Mouse (Mus musculus) C2C12 (cell line): Measurements from ENCODE around the gene AC134908.4. TPM values are rescaled to one million over a fixed set of nuclear protein-coding genes. Genes with fewer than 3 reads are reported as not detected.
A peak's percentile ranks its signal among the peaks of the same experiment; 100 is the strongest.

Experiments used
- H3K27me3 ChIP-seq: one replicate; pipeline ENCODE4 v1.6.1; 2011; ENCODE audit not compliant: control insufficient read depth, insufficient read depth, insufficient read length
- H3K36me3 ChIP-seq: one replicate; pipeline ENCODE4 v1.6.1; 2011; ENCODE audit not compliant: control insufficient read depth, insufficient read depth
- H3K4me3 ChIP-seq: one replicate; pipeline ENCODE4 v1.5.1; 2011; ENCODE audit warnings: mild to moderate bottlenecking, control low read depth; ENCODE audit not compliant: poor library complexity, insufficient read depth, severe bottlenecking
- H3K79me2 ChIP-seq: one replicate; pipeline ENCODE4 v1.6.1; 2011; ENCODE audit not compliant: control insufficient read depth, insufficient read depth
- H3K79me3 ChIP-seq: one replicate; pipeline ENCODE4 v1.6.1; 2011; ENCODE audit warnings: low read depth, control low read depth
- H3ac ChIP-seq: one replicate; pipeline ENCODE3; 2011; ENCODE audit warnings: low read depth; ENCODE audit not compliant: control insufficient read depth, insufficient read length
- CEBPB ChIP-seq: IDR thresholded peaks from one replicate; pipeline ENCODE4 v1.6.1; 2011; ENCODE audit warnings: low read depth, mild to moderate bottlenecking, control low read depth, moderate library complexity
- CTCF ChIP-seq: IDR thresholded peaks from one replicate; pipeline ENCODE4 v1.5.1; 2011; ENCODE audit not compliant: control insufficient read depth, insufficient read depth, insufficient read length
- FOSL1 ChIP-seq: IDR thresholded peaks from one replicate; pipeline ENCODE4 v1.8.0; 2011; ENCODE audit warnings: mild to moderate bottlenecking, low read length; ENCODE audit not compliant: poor library complexity, insufficient read depth, severe bottlenecking
- MAX ChIP-seq: IDR thresholded peaks from one replicate; pipeline ENCODE4 v1.6.1; 2011; ENCODE audit warnings: mild to moderate bottlenecking, control low read depth
- MYOD1 ChIP-seq: IDR thresholded peaks from one replicate; pipeline ENCODE4 v1.6.1; 2011; ENCODE audit warnings: low read depth; ENCODE audit not compliant: control insufficient read depth, insufficient read length
- MYOG ChIP-seq: IDR thresholded peaks from one replicate; pipeline ENCODE4 v1.6.1; 2011; ENCODE audit not compliant: control insufficient read depth, insufficient read length; ENCODE audit errors: extremely low read depth
- USF1 ChIP-seq: IDR thresholded peaks from one replicate; pipeline ENCODE4 v1.6.1; 2011; ENCODE audit warnings: low read depth, mild to moderate bottlenecking, control low read depth, moderate library complexity
- long read RNA-seq, 2 experiments: library from polyadenylated mRNA; unstranded; transcript quantifications; one replicate each; pipeline ENCODE4 v2.0.0; 2019 to 2020
- polyA plus RNA-seq: library from polyadenylated mRNA; unstranded; fragments of >200 nt; fragmentation: generic; extraction: Trizol; gene quantifications from one replicate; pipeline ENCODE4 v1.2.1, GENCODE M21; 2012; ENCODE audit warnings: missing spikeins

AC134908.4 gene
- not detected for polyA plus RNA-seq
- long read RNA-seq, experiment 1, partial matches to known transcripts = 1 of 1 reads
- long read RNA-seq, experiment 1, other reads (novel, unspliced or antisense) = 0 of 1 reads
- long read RNA-seq, experiment 2, partial matches to known transcripts = 0 of 3 reads
- long read RNA-seq, experiment 2, other reads (novel, unspliced or antisense) = 3 of 3 reads

DNA sequence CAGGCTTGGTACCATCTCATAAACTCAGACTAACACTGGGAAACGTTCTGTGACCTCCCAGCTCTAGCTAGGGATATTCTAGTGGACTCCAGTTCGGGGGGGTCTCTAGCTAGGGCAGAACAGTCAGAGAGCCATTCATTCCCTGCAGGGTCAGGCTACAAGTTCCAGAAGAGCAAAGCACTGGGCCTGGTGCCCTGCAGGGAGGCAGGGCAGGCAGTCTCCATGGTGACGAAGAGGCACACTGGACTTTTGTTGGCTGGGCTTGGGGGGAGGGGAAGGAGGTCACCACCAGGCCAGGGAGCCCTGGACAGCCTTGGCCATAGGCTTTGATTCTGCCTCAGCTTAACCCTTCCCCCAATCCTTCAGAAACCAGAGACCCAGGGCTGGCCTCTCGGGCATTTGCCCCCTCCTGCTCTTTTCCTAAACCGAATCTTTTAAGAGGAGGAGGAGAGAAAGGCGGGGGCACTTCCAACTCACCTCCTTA, at the start of gene AC134908.4:
AC134908.4 (minus strand) TSS at position 51 of the 484 bp plus-strand sequence.
- no peak for TF ChIP-seq USF1
- TF ChIP-seq MAX = no peak
- no peak for TF ChIP-seq FOSL1
- no peak for TF ChIP-seq CEBPB
- no peak for TF ChIP-seq MYOG
- no peak for TF ChIP-seq MYOD1
- TF ChIP-seq CTCF = no peak
- H3K36me3 ChIP-seq = no peaks in the 10 kb centered on the region
- no peaks in the 10 kb centered on the region for H3K27me3 ChIP-seq
- H3K4me3 ChIP-seq = peak within 1 kb of the TSS; percentile 51
- peaks cover 7% of the 10 kb centered on the region for H3K79me3 ChIP-seq
- H3K79me2 ChIP-seq = peaks cover 27% of the 10 kb centered on the region
- H3ac ChIP-seq = peak within 1 kb of the TSS; percentile 66

DNA sequence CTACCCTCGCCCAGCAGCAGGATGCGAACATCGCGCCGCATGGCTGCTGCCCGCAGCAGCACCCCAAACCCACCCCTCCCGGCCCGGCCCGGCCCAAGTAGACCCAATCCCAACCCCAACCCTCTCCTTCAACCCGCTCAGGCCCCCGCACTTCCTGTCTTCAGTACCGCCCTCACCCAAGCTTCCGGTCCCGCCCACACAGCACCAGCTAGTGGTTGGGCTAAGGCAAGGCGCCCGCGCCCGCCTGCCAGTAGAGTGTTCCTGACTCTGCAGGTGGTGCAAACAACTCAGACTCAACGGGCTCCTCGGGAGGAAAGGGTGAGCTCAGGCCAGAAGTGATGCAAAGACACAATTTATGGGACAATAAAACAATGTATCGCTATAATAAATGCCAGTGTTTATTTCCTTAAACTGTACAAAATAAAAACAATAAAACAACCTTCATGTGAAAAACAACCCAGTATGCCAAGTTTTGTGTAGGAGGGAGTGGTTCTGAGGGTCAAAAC, 49.0 kb upstream of the AC134908.4 start, which contains the start of gene Rhot2:
Rhot2 (minus strand) TSS at position 456 of the 506 bp plus-strand sequence.
- Histone ChIP-seq H3K79me3 (peaks cover 5% of the 10 kb centered on the region), H3K27me3 (no peaks in the 10 kb centered on the region), H3K79me2 (peaks cover 23% of the 10 kb centered on the region), H3ac (peak within 1 kb of the TSS; percentile 99), H3K36me3 (peaks cover 26% of the 10 kb centered on the region), H3K4me3 (peak within 1 kb of the TSS; percentile 72)
- TF ChIP-seq CTCF = no peak
- no peak for TF ChIP-seq CEBPB
- no peak for TF ChIP-seq FOSL1
- TF ChIP-seq MYOG = no peak
- no peak for TF ChIP-seq USF1
- no peak for TF ChIP-seq MYOD1

DNA sequence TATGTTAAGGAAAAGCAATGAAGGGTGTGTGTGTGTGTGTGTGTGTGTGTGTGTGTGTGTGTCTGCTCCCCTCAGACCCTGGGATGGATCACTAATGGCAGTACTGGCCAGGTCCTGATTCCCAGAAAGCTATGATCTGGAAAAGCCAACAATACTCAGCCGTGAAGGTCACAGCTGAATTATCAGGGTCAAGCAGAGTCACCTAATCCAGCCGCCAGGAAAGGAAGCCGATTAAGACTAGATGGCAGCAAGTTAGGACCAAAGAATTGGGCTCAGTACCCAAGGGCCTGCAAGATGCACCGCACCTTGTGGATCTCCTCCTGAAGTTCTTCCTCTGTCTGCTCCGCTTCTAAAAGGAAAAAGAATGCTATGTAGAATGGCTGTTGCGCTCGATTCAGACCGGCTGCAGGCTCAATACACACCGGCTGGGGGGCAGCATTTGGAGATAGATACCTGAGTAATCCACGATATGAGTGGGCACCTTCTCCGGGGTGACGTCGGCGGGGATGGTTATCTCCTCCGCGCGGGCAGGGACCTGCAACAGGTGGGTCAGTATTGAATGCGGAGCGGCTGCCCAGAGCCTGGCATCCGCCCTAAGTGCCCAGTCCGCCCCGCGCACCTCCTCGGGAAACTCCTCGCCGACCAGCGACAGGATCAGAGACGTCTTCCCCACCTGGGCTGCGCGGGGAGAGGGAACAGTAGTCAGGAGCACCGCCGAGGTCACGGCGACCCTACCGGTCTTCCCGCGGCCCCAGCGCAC, 48.4 kb upstream of the AC134908.4 start:
- Histone ChIP-seq H3K27me3 (no peaks in the 10 kb centered on the region), H3ac (peak overlapping the region; percentile 99), H3K79me2 (peaks cover 23% of the 10 kb centered on the region), H3K79me3 (peaks cover 5% of the 10 kb centered on the region), H3K4me3 (peak overlapping the region; percentile 72), H3K36me3 (peaks cover 32% of the 10 kb centered on the region)
- TF ChIP-seq MYOG (no peak), MYOD1 (no peak), CTCF (no peak), MAX (no peak), USF1 (no peak), CEBPB (no peak), FOSL1 (no peak)

DNA sequence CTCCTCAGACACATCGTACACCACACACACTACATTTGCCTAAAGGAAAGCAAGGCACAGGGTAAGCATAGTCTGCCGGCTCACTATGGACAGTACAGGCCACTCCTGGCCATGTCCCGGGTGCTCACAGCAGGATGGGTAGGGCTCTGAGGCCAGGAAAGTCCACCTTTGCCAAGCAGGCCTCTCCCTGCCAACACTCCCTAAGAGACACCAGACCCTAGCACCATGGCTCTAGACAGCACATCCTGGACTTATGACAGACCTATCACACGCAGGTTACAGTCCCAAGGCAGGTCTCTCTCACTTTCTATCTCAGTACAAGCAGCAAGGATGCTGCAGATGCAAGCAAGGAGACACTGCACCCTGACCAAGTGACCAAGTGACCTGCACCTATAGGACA, 47.7 kb upstream of the AC134908.4 start:
- H3K36me3 ChIP-seq = peaks cover 37% of the 10 kb centered on the region

DNA sequence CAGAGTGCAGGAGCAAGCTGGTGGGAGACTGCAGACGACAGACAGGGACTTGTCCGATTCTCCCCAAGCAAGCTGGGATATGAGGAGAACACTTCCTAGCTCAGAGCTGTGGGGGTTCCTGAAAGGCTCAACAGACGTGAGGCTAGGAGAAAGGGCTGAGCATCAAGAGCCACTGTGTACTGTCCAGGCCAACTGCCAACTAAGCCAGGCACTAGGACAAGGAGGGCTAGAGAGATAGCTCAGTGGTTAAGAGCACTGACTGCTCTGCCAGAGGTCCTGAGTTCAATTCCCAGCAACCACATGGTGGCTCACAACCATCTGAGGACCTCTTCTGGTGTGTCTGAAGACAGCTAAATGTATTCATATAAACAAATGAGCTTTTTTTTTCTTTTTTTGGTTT, 47.0 kb upstream of the AC134908.4 start:
- Histone ChIP-seq H3K4me3 (no peak overlapping the region), H3K27me3 (no peaks in the 10 kb centered on the region), H3K79me2 (peaks cover 23% of the 10 kb centered on the region), H3K36me3 (peaks cover 41% of the 10 kb centered on the region), H3K79me3 (peaks cover 5% of the 10 kb centered on the region), H3ac (no peak overlapping the region)
- TF ChIP-seq CTCF (no peak), MAX (no peak), MYOG (no peak), CEBPB (no peak), USF1 (no peak), MYOD1 (no peak), FOSL1 (no peak)

More for the DNA sequence above, 47.7 kb upstream of the AC134908.4 start:
- no peaks in the 10 kb centered on the region for H3K27me3 ChIP-seq
- H3K79me2 ChIP-seq = peaks cover 23% of the 10 kb centered on the region
- H3K4me3 ChIP-seq = peak overlapping the region; percentile 72
- H3ac ChIP-seq = peak overlapping the region; percentile 25
- H3K79me3 ChIP-seq = peaks cover 5% of the 10 kb centered on the region
- TF ChIP-seq MAX (no peak), MYOD1 (no peak), MYOG (no peak), CEBPB (no peak), USF1 (no peak), FOSL1 (no peak), CTCF (no peak)
